Mouse (Mus musculus) testis, adult 2 months (tissue): ENCODE results near the gene Cdc37.

Experiments
- CTCF ChIP-seq: fragments of 200-500 bp; IDR thresholded peaks from 2 replicates; pipeline ENCODE4 v1.5.1; 2012; ENCODE audit warnings: low read depth, mild to moderate bottlenecking, inconsistent platforms, low read length, moderate library complexity; ENCODE audit not compliant: control insufficient read depth, insufficient read depth, insufficient replicate concordance
- POLR2A ChIP-seq: fragments of 200-500 bp; IDR thresholded peaks from 2 replicates; pipeline ENCODE4 v1.6.1; 2012; ENCODE audit warnings: low read depth, mild to moderate bottlenecking, inconsistent platforms, low read length, moderate library complexity; ENCODE audit not compliant: control insufficient read depth

DNA sequence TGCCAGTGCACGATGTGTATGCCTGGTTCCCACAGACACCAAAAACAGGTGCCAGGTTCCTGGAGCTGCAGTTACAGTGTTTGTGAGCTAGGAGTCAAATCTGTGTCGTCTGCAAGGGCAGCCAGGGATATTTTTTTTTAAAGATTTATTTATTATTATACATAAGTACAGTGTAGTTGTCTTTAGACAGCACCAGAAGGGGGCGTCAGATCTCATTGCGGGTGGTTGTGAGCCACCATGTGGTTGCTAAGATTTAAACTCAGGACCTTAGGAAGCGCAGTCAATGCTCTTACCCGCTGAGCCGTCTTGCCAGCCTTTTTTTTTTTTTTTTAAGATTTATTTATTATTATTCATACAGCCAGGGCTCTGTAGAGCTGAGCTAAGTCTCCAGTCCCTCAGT is 40.1 kb upstream of the Cdc37 start:
- no peak for TF ChIP-seq CTCF
- no peak for TF ChIP-seq POLR2A
